Mouse (Mus musculus) thymus, postnatal 36 days (tissue): ENCODE results near the gene Ccdc71l.

ENCODE experiments used
- DNase-seq, 2 experiments: peaks; one replicate each; pipeline ENCODE4 v3.0.0; 2022; ENCODE audit warnings: mixed read lengths in 2 of 2

The Ccdc71l gene

GRCm38 (mm10) chr12:32378528-32379295 lies at the start of gene Ccdc71l:
Gene Ccdc71l, plus strand, starts transcription at chr12:32378704.
- peak; percentile 84 to 88 for DNase-seq

- no peak for DNase-seq
Observed at GRCm38 (mm10) chr12:32339078-32339477, 39.4 kb upstream of the Ccdc71l start.

- DNase-seq, result no peak
Observed at GRCm38 (mm10) chr12:32343487-32343886, 35.0 kb upstream of the Ccdc71l start.

GRCm38 (mm10) chr12:32346121-32346520 lies 32.4 kb upstream of the Ccdc71l start:
- no peak for DNase-seq

GRCm38 (mm10) chr12:32348493-32348892 lies 30.0 kb upstream of the Ccdc71l start:
- no peak for DNase-seq

- no peak for DNase-seq
Observed at GRCm38 (mm10) chr12:32351874-32352273, 26.6 kb upstream of the Ccdc71l start.

GRCm38 (mm10) chr12:32379296-32379725 lies 807 bp downstream of the Ccdc71l start:
- DNase-seq, result peak; percentile 88

- no peak for DNase-seq
Observed at GRCm38 (mm10) chr12:32379731-32380130, 1.2 kb downstream of the Ccdc71l start.

GRCm38 (mm10) chr12:32380457-32380856 lies 2.0 kb downstream of the Ccdc71l start:
- no peak for DNase-seq

GRCm38 (mm10) chr12:32381011-32381410 lies 2.5 kb downstream of the Ccdc71l start:
- DNase-seq, result no peak

- no peak for DNase-seq
Observed at GRCm38 (mm10) chr12:32419537-32419936, 41.0 kb downstream of the Ccdc71l start.

GRCm38 (mm10) chr12:32427832-32428231 lies 49.3 kb downstream of the Ccdc71l start:
- DNase-seq, result no peak

GRCm38 (mm10) chr12:32431004-32431403 lies 52.5 kb downstream of the Ccdc71l start:
- no peak for DNase-seq
